Mouse (Mus musculus) CD4-positive helper T cell, adult 2 months (primary cell): Measurements from ENCODE around the gene Olfr1378.

Source experiments
- DNase-seq: peaks from one replicate; pipeline ENCODE4 v3.0.0-alpha.2; 2012; ENCODE audit warnings: low read depth, missing footprints, low spot score

Olfr1378 gene

GRCm38 (mm10) chr11:50966230-50966629 is at the start of gene Olfr1378:
Gene Olfr1378, plus strand, starts transcription at chr11:50966530.
- no peak for DNase-seq

DNA sequence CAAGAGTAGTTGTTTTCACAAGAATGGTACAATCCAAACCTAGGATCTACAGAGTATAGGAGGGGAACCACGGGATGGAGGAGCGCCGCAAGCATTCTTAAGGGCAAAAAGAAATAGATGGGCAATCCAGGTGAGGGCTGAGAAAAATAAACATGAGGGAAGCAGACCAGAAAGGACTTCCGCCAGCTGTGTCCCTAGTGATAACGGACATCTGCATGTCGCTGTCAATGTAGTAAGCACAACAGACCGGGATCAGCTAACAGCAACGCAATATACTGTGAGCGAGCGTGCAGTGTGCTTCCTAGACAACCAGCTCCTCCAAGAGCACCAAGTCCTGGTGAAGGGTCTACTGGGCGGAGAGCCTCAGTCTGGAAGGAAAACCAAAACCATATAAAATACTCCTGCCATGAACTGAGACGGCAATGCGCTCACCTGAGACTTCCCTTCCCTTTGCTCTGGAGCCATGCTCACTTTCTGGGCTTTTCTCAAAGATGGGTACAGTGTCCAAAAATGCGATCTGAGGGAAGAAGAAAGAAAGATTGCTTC is 35.8 kb upstream of the Olfr1378 start:
- DNase-seq = no peak

- DNase-seq = no peak
Observed at GRCm38 (mm10) chr11:50931021-50931420, 35.3 kb upstream of the Olfr1378 start.

- peak; percentile 17 for DNase-seq
Observed at GRCm38 (mm10) chr11:50931451-50931866, 34.9 kb upstream of the Olfr1378 start, which contains the start of gene Zfp354b. Gene Zfp354b, minus strand, starts transcription at chr11:50931633.

DNA sequence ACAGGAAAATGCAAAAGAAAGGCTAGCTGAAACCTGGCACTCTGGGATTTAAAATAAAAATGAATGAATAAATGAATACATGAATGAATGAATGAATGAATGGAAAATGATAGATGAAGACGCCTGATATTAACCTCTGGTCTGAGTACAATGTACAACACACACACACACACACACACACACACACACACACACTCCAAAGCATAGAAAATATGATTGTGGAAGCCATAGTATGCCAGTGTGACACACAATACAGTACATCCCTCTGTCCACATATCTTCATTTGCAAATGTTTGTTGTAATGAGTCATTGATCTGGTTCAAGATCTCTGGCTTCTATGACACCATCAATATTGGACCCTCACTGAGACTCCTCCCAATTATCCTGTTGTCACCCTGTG is 34.3 kb upstream of the Olfr1378 start:
- DNase-seq = no peak

DNA sequence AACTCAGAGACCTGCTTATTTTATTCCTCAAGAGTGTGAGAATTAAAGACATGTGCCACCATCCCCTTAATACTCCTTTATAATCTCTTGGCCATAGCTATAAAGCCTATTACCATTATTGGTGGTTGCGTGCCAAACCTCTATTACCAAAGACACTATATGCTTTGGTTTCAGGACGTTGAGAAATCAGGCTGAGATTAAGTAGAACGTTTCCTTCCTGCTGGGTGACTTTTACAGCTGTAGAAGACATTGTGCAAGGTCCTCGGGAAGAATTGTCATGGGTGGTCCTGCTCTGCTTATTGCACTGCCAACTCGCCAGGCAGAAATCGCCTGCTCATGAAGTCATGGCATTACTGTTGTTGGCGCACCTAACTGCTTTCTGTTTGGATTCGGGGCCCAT is 27.9 kb upstream of the Olfr1378 start:
- DNase-seq = no peak

- DNase-seq = peak; percentile 27
Observed at GRCm38 (mm10) chr11:50939621-50940366, 26.5 kb upstream of the Olfr1378 start.

DNA sequence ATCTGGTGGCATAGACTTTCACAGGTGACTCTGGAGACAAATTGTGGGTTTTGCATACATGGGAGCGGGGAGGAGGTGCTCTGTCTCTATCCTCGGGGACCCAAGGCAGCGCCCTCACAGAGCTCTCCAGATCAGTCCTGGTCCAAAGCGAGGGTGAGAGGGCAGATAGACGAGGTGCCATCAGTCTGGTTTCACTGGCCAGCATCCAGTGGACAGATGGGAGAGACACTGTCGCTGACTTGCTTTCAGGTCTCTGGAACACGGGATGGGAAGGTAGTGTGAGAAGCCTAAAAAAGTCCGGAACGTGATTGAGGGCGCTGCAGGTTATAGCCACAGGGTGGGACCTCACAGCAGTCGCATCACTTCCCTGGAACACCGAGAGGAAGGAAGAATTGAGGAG is 23.9 kb upstream of the Olfr1378 start:
- no peak for DNase-seq

- no peak for DNase-seq
Observed at GRCm38 (mm10) chr11:50943506-50943905, 22.8 kb upstream of the Olfr1378 start, which contains the start of gene 4933414I15Rik. Gene 4933414I15Rik, minus strand, starts transcription at chr11:50943765.

GRCm38 (mm10) chr11:50952290-50952689 is 14.0 kb upstream of the Olfr1378 start:
- peak; percentile 66 for DNase-seq

DNA sequence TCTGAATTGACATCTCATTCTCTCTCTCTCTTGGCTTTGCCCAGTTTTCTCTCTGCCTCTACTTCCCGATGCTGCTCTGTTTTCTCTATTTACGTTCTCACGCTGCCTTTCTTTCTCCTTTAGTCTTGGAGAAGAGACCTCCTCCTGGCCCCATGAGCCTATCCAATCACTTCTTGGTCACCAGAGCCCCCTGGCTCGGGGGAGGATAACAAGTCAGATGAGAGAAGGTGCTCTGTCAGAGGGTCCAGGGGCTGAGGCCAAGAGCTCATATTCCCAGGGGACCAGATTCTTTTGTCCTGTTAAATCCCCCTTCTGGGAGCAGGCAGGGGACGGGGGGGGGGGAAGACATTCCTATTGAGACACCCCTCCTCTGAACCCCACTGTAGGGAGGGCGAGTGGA is 12.7 kb upstream of the Olfr1378 start, which contains the start of gene Prop1:
Gene Prop1 (minus strand): TSS at position 101 of the 400 bp plus-strand sequence.
- no peak for DNase-seq

DNA sequence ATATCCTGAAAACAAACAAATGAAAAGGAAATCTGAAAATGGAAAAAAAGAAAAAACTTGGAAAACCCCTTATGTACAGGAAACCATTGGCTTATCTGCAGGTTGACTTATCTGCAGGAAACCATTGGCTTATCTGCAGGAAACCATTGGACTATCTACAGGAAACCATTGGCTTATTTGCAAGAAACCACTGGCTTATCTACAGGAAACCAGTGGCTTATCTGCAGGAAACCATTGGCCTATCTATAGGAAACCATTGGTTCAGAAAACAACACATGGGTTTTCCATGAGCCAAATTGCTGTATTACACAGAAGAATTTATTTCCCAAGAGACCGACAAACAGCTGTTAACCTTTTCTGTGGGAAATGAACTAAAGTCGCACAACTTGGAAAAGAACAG is 1.4 kb upstream of the Olfr1378 start:
- no peak for DNase-seq

GRCm38 (mm10) chr11:50977216-50977615 is 10.9 kb downstream of the Olfr1378 start:
- DNase-seq = no peak

DNA sequence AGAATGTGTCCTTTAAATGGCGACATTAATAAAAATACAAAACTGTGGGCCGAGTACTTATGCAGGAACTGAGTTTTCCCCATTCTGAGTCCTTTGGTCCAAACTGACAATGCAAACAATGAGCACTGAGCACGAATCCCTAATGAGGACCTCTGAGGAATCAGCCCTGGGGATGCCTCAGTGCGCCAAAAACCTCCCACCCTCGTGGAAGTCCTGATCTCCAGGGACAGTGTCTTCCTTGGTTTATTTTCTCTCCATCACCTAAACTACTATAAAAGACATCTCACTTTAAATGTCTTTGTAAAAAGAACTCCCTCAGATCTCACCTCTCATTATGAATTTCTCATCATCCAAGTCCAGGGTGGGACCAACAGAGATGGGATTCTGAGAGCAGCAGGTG is 15.3 kb downstream of the Olfr1378 start, which contains the start of gene Olfr1377:
Gene Olfr1377 (plus strand): TSS at position 301 of the 400 bp plus-strand sequence.
- DNase-seq = no peak

- no peak for DNase-seq
Observed at GRCm38 (mm10) chr11:51003296-51003695, 37.0 kb downstream of the Olfr1378 start, which contains the start of gene Olfr51. Gene Olfr51, plus strand, starts transcription at chr11:51003596.

- no peak for DNase-seq
Observed at GRCm38 (mm10) chr11:51011821-51012220, 45.5 kb downstream of the Olfr1378 start.

- DNase-seq = no peak
Observed at GRCm38 (mm10) chr11:51013936-51014335, 47.6 kb downstream of the Olfr1378 start, which contains the start of gene Olfr54. Gene Olfr54, plus strand, starts transcription at chr11:51014236.

GRCm38 (mm10) chr11:51016341-51016740 is 50.0 kb downstream of the Olfr1378 start:
- no peak for DNase-seq
